Mouse (Mus musculus) liver, embryonic 14.5 days (tissue): Measurements from ENCODE around the gene Itpr3.

Experiments used
- CTCF ChIP-seq: IDR thresholded peaks from 2 replicates; pipeline ENCODE4 v1.5.1; 2016; ENCODE audit warnings: antibody characterized with exemption, low read depth, control low read depth
- EP300 ChIP-seq: IDR thresholded peaks from 2 replicates; pipeline ENCODE4 v1.6.1; 2016; ENCODE audit warnings: antibody characterized with exemption, low read depth

- TF ChIP-seq CTCF (no peak), EP300 (no peak)
These were observed 18.6 kb upstream of the Itpr3 start for GRCm38 (mm10) chr17:27038335-27039050.
